Mouse (Mus musculus) liver, embryonic 16.5 days (tissue): Measurements from ENCODE around the gene Angel1. TPM values are rescaled to one million over a fixed set of nuclear protein-coding genes. Genes with fewer than 3 reads are reported as not detected.

Experiments
- ATAC-seq: fragments of 200-750 bp; cut with Nextera tagmentation; 2 replicates; pipeline ENCODE4 v1.8.0; 2017; ENCODE audit warnings: low read depth, mild to moderate bottlenecking, moderate number of reproducible peaks, moderate library complexity
- H3K27ac ChIP-seq: fragments of 300-500 bp; sonication (generic); 2 replicates; pipeline ENCODE4 v1.5.1; 2014; ENCODE audit warnings: mild to moderate bottlenecking, low read length
- H3K27me3 ChIP-seq: fragments of 300-500 bp; sonication (generic); 2 replicates; pipeline ENCODE4 v1.6.1; 2014; ENCODE audit warnings: low read depth, low read length, mixed read lengths; ENCODE audit not compliant: control insufficient read depth, insufficient read depth
- H3K36me3 ChIP-seq: fragments of 300-500 bp; sonication (generic); 2 replicates; pipeline ENCODE4 v1.6.1; 2014; ENCODE audit warnings: mild to moderate bottlenecking; ENCODE audit not compliant: control insufficient read depth, insufficient read depth
- H3K4me1 ChIP-seq: fragments of 300-500 bp; sonication (generic); 2 replicates; pipeline ENCODE4 v1.6.1; 2014; ENCODE audit warnings: low read depth, low read length, mixed read lengths; ENCODE audit not compliant: control insufficient read depth
- H3K4me2 ChIP-seq: fragments of 300-500 bp; sonication (generic); 2 replicates; pipeline ENCODE4 v1.6.1; 2014; ENCODE audit warnings: low read depth, low read length, mixed read lengths
- H3K4me3 ChIP-seq: fragments of 300-500 bp; sonication (generic); 2 replicates; pipeline ENCODE4 v1.5.1; 2014; ENCODE audit warnings: low read depth, mild to moderate bottlenecking, low read length
- H3K9ac ChIP-seq: fragments of 300-500 bp; sonication (generic); 2 replicates; pipeline ENCODE4 v1.6.1; 2014; ENCODE audit warnings: low read depth, low read length
- H3K9me3 ChIP-seq: fragments of 300-500 bp; sonication (generic); replicated peaks from 2 replicates; pipeline ENCODE4 v1.6.1; 2016; ENCODE audit warnings: low read length; ENCODE audit not compliant: control insufficient read depth
- WGBS: fragments of 180-500 bp; shearing (Covaris S2); extraction: QIAGEN DNeasy Blood & Tissue Kit; methylation state at CpG from one replicate; pipeline ENCODE4 v1.1.7; 2014; ENCODE audit not compliant: insufficient replicate concordance; 5-methylcytosine and 5-hydroxymethylcytosine counted together
- polyA plus RNA-seq: library from polyadenylated mRNA; unstranded; fragments of >200 nt; fragmentation: Nextera tagmentation; extraction: Ambion mirVana; gene quantifications from 2 replicates; pipeline ENCODE4 v1.2.1, GENCODE M21; 2015

Angel1 gene
- polyA plus RNA-seq, 1 experiment from 2014 or later, result 1.2 TPM

DNA sequence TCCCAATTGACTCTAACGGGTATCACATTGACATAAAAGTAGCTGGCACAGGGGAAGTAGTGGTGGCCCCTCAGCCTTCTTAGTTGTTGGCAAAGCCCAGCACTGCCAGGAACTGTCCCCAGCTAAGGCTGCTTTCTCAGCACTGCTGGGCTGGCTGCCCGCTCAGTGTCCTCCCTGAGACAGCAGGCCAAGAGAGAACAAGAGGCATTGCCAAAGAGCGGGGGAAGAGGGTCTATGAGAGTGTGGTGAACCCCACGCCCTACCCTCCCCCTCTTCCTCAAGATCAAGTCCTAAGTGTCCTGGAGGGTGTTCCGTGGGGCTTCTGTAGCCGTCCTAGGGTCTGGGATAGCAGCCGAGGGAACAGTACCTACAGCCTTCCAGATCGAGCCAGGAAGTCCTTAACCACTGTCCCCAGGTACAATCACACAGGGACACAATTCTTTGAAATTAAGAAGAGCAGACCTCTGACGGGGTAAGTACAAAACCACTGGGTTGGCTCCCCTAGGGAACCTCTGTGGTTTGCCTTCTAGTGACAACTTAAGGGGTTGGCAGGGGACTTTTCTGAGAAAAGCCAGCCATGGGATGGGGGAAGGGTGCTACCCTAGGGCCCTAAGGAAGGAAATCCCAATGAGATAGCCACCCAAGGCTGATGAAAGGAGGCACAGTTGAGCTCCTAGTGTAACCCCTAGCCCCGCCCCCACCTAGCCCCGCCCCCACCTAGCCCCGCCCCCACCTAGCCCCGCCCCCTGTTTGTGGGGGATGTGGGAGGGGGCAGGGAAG lies 39.5 kb downstream of the Angel1 start:
- no peak overlapping the region for H3K4me3 ChIP-seq
- no peaks in the 10 kb centered on the region for H3K36me3 ChIP-seq
- no peaks in the 10 kb centered on the region for H3K4me1 ChIP-seq
- no peaks in the 10 kb centered on the region for H3K27me3 ChIP-seq
- no peak overlapping the region for H3K4me2 ChIP-seq
- no peaks in the 10 kb centered on the region for H3K9me3 ChIP-seq
- no peak overlapping the region for H3K27ac ChIP-seq
- no peak overlapping the region for H3K9ac ChIP-seq
- ATAC-seq, result no peak
- WGBS, result 16% methylated on average over 13 of the region's 13 CpGs

DNA sequence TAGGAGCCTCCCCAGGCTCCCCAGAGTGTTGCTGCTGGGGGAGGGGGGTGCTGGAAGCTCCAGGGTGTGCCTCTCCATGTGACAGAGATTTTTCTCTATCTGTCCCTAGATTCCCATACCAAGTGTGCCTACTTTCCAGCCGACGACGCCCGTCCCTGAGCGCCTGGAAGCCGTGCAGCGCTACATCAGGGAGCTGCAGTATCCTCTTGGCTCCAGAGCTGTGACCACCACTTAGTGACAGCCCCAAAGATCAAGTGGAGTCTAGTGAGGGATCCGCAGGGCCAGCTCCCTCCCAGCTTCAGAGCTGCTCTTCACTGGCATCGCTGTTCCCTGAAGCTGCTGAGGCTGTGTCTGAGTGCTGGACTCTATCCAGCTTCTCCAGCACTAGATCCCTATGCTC lies 41.0 kb downstream of the Angel1 start:
- 72% methylated on average over 9 of the region's 9 CpGs for WGBS
- H3K4me1 ChIP-seq, result no peaks in the 10 kb centered on the region

DNA sequence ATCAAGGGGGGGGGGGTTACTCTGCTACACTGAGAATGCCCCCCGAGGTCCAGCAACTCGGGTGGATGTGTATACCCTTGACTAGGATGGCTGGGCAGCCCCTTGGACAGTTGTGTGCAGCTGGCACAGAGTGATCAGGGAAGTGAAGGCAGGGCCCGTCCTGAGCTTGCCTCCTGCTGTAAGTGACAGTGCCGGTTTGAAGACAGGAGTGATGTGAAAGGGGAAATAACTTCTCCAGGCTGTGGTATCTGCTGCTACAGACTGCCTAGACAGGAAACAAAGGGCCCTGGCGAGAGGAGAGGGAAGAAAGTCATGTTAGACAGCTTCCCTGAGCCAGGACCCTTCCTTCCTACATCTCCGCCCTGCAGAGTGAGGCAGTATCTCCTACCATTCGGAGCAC lies 42.6 kb downstream of the Angel1 start:
- Histone ChIP-seq H3K27ac (no peak overlapping the region), H3K4me1 (no peaks in the 10 kb centered on the region; the same call in 1 of the 2 replicates), H3K36me3 (no peaks in the 10 kb centered on the region), H3K9ac (no peak overlapping the region), H3K9me3 (no peaks in the 10 kb centered on the region), H3K4me3 (no peak overlapping the region), H3K4me2 (no peak overlapping the region), H3K27me3 (peaks cover 19% of the 10 kb centered on the region)
- peak; percentile 19; the same call in 1 of the 2 replicates for ATAC-seq
- WGBS, result 12% methylated on average over 7 of the region's 7 CpGs

More for the DNA sequence above, 41.0 kb downstream of the Angel1 start:
- no peak overlapping the region for H3K4me2 ChIP-seq
- peaks cover 3% of the 10 kb centered on the region for H3K27me3 ChIP-seq
- H3K36me3 ChIP-seq, result no peaks in the 10 kb centered on the region
- H3K4me3 ChIP-seq, result no peak overlapping the region
- H3K27ac ChIP-seq, result no peak overlapping the region
- no peak for ATAC-seq
- H3K9ac ChIP-seq, result no peak overlapping the region
- H3K9me3 ChIP-seq, result no peaks in the 10 kb centered on the region

DNA sequence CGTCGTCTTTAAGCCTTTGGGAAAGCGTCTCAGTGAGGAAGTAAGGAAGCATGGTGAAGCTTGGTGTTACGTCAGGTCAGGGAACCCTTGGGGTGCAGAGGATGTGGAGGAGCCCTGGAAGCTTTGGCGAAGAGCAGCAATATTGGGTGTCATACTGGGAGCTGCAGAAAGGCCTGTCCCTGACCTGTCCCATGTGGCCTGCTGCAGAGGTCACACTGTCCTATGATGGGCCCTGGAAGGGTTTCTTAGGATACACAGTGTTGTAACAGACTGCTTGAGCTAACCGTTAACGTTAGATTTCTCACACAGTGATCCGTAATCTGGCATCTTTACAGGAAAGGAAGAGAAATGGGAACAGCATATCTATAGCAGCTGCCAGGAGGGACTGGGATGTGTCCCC lies 44.1 kb downstream of the Angel1 start:
- Histone ChIP-seq H3K27me3 (peaks cover 25% of the 10 kb centered on the region), H3K4me2 (no peak overlapping the region), H3K4me3 (no peak overlapping the region), H3K9me3 (no peaks in the 10 kb centered on the region), H3K4me1 (no peaks in the 10 kb centered on the region; the same call in 1 of the 2 replicates), H3K9ac (no peak overlapping the region), H3K36me3 (no peaks in the 10 kb centered on the region), H3K27ac (no peak overlapping the region)
- no peak for ATAC-seq
- WGBS, result 64% methylated on average over 8 of the region's 8 CpGs

DNA sequence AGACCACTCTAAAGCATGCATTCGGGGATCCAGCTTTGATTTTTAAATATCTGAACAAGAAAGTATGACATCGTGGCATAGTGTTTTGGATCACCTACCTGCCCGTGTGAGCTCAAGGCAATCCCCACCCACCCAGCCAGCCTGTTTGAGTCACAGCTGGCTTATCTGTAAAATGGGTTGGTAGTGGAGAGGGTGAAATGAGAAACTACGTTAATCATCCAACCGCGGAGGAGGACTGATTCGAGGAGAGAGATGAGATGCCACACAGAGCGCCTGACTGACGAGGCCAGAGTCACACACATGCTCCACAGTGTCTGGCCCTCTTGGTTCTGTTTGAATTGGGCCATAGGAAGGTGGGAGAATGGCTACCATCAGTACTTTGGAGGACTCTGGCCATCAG lies 44.6 kb downstream of the Angel1 start:
- H3K9ac ChIP-seq, result no peak overlapping the region
- peaks cover 25% of the 10 kb centered on the region for H3K27me3 ChIP-seq
- WGBS, result 58% methylated on average over 9 of the region's 9 CpGs
- no peak overlapping the region for H3K27ac ChIP-seq
- H3K4me3 ChIP-seq, result no peak overlapping the region
- no peak for ATAC-seq
- H3K36me3 ChIP-seq, result no peaks in the 10 kb centered on the region
- H3K4me2 ChIP-seq, result no peak overlapping the region
- H3K9me3 ChIP-seq, result no peaks in the 10 kb centered on the region
- no peaks in the 10 kb centered on the region; the same call in 1 of the 2 replicates for H3K4me1 ChIP-seq

DNA sequence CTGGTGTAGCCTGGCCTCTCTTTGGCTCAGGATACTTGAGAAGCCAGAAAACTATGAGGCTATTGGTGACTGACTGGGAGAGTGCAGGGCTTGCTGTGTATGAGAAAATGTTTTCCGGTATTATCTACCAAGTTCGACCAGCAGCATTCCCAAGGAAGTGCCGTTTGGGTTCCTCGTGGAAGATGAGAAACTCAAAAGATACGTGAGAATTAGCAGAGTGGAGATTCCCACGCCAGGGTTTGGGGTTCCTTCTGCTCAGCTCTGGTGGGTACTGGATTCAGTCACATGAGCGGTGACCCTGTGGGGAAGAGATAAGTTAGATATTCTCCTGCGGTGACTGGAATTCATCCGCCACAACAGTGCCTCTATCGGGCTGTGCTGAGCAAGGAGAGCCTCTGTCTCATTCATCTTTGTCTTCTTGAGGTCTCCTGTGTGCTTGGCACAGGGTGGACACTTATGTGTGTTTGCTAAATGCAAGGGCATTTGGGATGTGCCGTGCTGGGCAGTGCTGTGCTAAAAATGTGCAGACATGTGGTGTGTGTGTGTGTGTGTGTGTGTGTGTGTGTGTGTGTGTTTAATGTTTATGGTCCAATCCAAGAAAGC lies 45.6 kb downstream of the Angel1 start:
- H3K9ac ChIP-seq, result no peak overlapping the region
- no peaks in the 10 kb centered on the region; the same call in 1 of the 2 replicates for H3K4me1 ChIP-seq
- H3K4me2 ChIP-seq, result no peak overlapping the region
- 10% methylated on average over 11 of the region's 11 CpGs for WGBS
- ATAC-seq, result no peak
- no peaks in the 10 kb centered on the region for H3K36me3 ChIP-seq
- no peaks in the 10 kb centered on the region for H3K9me3 ChIP-seq
- 0 out of 2 replicates have a peak overlapping the region, but pooled peaks have one; percentile 6 for H3K4me3 ChIP-seq
- peaks cover 25% of the 10 kb centered on the region for H3K27me3 ChIP-seq
- no peak overlapping the region for H3K27ac ChIP-seq

DNA sequence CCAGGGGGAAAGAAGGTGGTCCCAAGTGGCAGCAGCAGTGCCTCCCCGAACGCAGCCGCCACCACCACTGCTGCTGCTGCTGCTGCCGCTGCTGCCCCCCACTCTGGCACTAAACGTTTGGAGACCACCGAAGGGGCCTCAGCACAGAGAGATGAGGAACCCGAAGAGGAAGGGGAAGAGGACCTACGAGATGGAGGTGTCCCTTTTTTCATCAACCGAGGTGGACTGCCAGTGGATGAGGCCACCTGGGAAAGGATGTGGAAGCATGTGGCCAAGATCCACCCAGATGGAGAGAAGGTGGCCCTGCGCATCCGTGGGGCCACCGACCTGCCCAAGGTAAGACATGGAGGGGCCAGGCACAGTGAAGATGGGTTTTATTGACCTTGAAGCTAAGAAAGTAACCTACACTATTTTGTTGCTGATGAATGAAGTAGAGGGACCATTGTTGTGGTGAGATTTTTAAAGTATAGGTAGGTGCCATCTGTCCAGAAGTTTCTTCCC lies 46.2 kb downstream of the Angel1 start:
- 13% methylated on average over 12 of the region's 12 CpGs for WGBS
- H3K4me3 ChIP-seq, result peak overlapping the region; percentile 63; the same call in 1 of the 2 replicates
- no peak overlapping the region for H3K9ac ChIP-seq
- H3K4me1 ChIP-seq, result no peaks in the 10 kb centered on the region; the same call in 1 of the 2 replicates
- peaks cover 25% of the 10 kb centered on the region for H3K27me3 ChIP-seq
- ATAC-seq, result no peak
- no peak overlapping the region for H3K27ac ChIP-seq
- H3K4me2 ChIP-seq, result peak overlapping the region; percentile 82
- H3K9me3 ChIP-seq, result no peaks in the 10 kb centered on the region
- no peaks in the 10 kb centered on the region for H3K36me3 ChIP-seq

DNA sequence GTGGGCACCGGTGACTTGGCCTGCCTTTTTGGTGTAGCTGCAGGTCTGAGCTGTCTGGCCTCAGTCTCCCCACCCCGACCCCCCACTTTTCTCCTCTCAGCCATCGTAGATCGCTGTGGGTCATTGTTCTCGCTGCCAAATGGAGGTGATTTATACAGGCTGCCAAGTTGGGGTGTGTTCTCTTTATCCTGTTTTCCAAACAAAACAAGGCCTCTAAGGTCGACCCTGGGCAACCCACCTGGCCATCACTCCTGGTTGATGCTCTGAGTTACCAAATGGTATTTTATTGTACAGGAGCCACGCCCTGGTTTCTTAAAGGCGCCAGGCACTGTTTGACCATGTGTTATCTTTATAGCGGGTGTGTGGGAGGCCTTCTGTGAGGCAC lies 46.7 kb downstream of the Angel1 start:
- H3K9me3 ChIP-seq, result no peaks in the 10 kb centered on the region
- 1% methylated on average over 9 of the region's 9 CpGs for WGBS
- H3K4me3 ChIP-seq, result peak overlapping the region; percentile 63
- H3K4me1 ChIP-seq, result no peaks in the 10 kb centered on the region; the same call in 1 of the 2 replicates
- ATAC-seq, result no peak
- no peak overlapping the region for H3K9ac ChIP-seq
- H3K36me3 ChIP-seq, result no peaks in the 10 kb centered on the region
- peaks cover 25% of the 10 kb centered on the region for H3K27me3 ChIP-seq
- H3K27ac ChIP-seq, result no peak overlapping the region
- H3K4me2 ChIP-seq, result peak overlapping the region; percentile 82
